Mouse (Mus musculus) embryonic facial prominence, embryonic 11.5 days (tissue): ENCODE data around the gene Pomt2. TPM values are rescaled to one million over a fixed set of nuclear protein-coding genes. Genes with fewer than 3 reads are reported as not detected.
"Not testable (repeated sequence)": the region's sequence is repeated elsewhere in the genome, so short reads cannot be mapped to it uniquely, and the experiment has no call there.

Experiments
- ATAC-seq: fragments of 200-750 bp; cut with Nextera tagmentation; replicated peaks from 2 replicates; pipeline ENCODE4 v1.8.0; 2017; ENCODE audit warnings: low read depth; ENCODE audit not compliant: insufficient number of reproducible peaks, low FRiP score, low TSS enrichment
- DNase-seq: peaks from one replicate; pipeline ENCODE4 v3.0.0-alpha.2; 2015; ENCODE audit warnings: low spot score
- H3K27ac ChIP-seq: fragments of 300-500 bp; sonication (generic); replicated peaks from 2 replicates; pipeline ENCODE4 v1.5.1; 2014; ENCODE audit warnings: mild to moderate bottlenecking, low read depth, low read length, control low read depth
- H3K27me3 ChIP-seq: fragments of 300-500 bp; sonication (generic); 2 replicates; pipeline ENCODE4 v1.6.1; 2014; ENCODE audit warnings: mild to moderate bottlenecking, low read length, moderate library complexity, mixed read lengths; ENCODE audit not compliant: control insufficient read depth, insufficient read depth
- H3K36me3 ChIP-seq: fragments of 300-500 bp; sonication (generic); replicated peaks from 2 replicates; pipeline ENCODE4 v1.6.1; 2014; ENCODE audit warnings: low read depth, mild to moderate bottlenecking, low read length, moderate library complexity, mixed read lengths; ENCODE audit not compliant: control insufficient read depth, insufficient read depth
- H3K4me1 ChIP-seq: fragments of 300-500 bp; sonication (generic); 2 replicates; pipeline ENCODE4 v1.6.1; 2014; ENCODE audit warnings: low read length, mixed read lengths; ENCODE audit not compliant: control insufficient read depth, insufficient read depth
- H3K4me2 ChIP-seq: fragments of 300-500 bp; sonication (generic); 2 replicates; pipeline ENCODE4 v1.6.1; 2014; ENCODE audit warnings: low read depth, mild to moderate bottlenecking, control low read depth, low read length, moderate library complexity
- H3K4me3 ChIP-seq: fragments of 300-500 bp; sonication (generic); 2 replicates; pipeline ENCODE4 v1.5.1; 2014; ENCODE audit warnings: low read depth, low read length, control low read depth
- H3K9ac ChIP-seq: fragments of 300-500 bp; sonication (generic); replicated peaks from 2 replicates; pipeline ENCODE4 v1.6.1; 2014; ENCODE audit warnings: mild to moderate bottlenecking, control low read depth, low read length
- H3K9me3 ChIP-seq: fragments of 300-500 bp; sonication (generic); replicated peaks from 2 replicates; pipeline ENCODE4 v1.6.1; 2016; ENCODE audit warnings: mild to moderate bottlenecking, low read length, inconsistent platforms, mixed read lengths; ENCODE audit not compliant: control insufficient read depth
- WGBS: fragments of 180-500 bp; shearing (Covaris S2); extraction: QIAGEN DNeasy Blood & Tissue Kit; methylation state at CpG from one replicate; pipeline ENCODE4 v1.1.7; 2014; 5-methylcytosine and 5-hydroxymethylcytosine counted together
- polyA plus RNA-seq: library from polyadenylated mRNA; unstranded; fragments of >200 nt; fragmentation: Nextera tagmentation; extraction: Ambion mirVana; gene quantifications from 2 replicates; pipeline ENCODE4 v1.2.1, GENCODE M21; 2014

The Pomt2 gene
- polyA plus RNA-seq, 1 experiment from 2014 or later, result 14.3 TPM

GRCm38 (mm10) chr12:87158099-87158498 lies 10.3 kb upstream of the Pomt2 start:
- no peak overlapping the region for H3K4me3 ChIP-seq
- H3K4me2 ChIP-seq, result no peak overlapping the region
- no peak overlapping the region for H3K27ac ChIP-seq
- no peaks in the 10 kb centered on the region for H3K36me3 ChIP-seq
- ATAC-seq (no peak), DNase-seq (no peak)
- no peak overlapping the region for H3K9ac ChIP-seq
- H3K27me3 ChIP-seq, result no peaks in the 10 kb centered on the region
- H3K9me3 ChIP-seq, result no peaks in the 10 kb centered on the region
- H3K4me1 ChIP-seq, result no peaks in the 10 kb centered on the region
- WGBS, result 69% methylated on average over 7 of the region's 7 CpGs

- DNase-seq (no peak), ATAC-seq (no peak)
- Histone ChIP-seq H3K36me3 (no peaks in the 10 kb centered on the region), H3K27ac (no peak overlapping the region), H3K4me1 (no peaks in the 10 kb centered on the region), H3K9me3 (no peaks in the 10 kb centered on the region), H3K4me2 (no peak overlapping the region), H3K9ac (no peak overlapping the region), H3K27me3 (no peaks in the 10 kb centered on the region), H3K4me3 (no peak overlapping the region)
- 44% methylated on average over 4 of the region's 4 CpGs for whole genome bisulfite sequencing
These were observed 9.6 kb upstream of the Pomt2 start for GRCm38 (mm10) chr12:87157361-87157760.

GRCm38 (mm10) chr12:87154448-87154847 lies 6.7 kb upstream of the Pomt2 start:
- H3K4me3 ChIP-seq, DNase-seq, H3K27me3 ChIP-seq, H3K27ac ChIP-seq, H3K36me3 ChIP-seq, H3K9ac ChIP-seq, H3K9me3 ChIP-seq, H3K4me1 ChIP-seq, ATAC-seq, H3K4me2 ChIP-seq: not testable (repeated sequence)
- WGBS, result 91% methylated on average over 4 of the region's 4 CpGs

GRCm38 (mm10) chr12:87149471-87149870 lies 1.7 kb upstream of the Pomt2 start:
- no peak overlapping the region for H3K9ac ChIP-seq
- H3K9me3 ChIP-seq, result no peaks in the 10 kb centered on the region
- H3K36me3 ChIP-seq, result no peaks in the 10 kb centered on the region
- H3K4me1 ChIP-seq, result no peaks in the 10 kb centered on the region
- no peak for ATAC-seq
- no peak overlapping the region for H3K4me3 ChIP-seq
- no peak overlapping the region for H3K27ac ChIP-seq
- no peaks in the 10 kb centered on the region for H3K27me3 ChIP-seq
- no peak overlapping the region for H3K4me2 ChIP-seq
- DNase-seq, result no peak
- 96% methylated on average over 5 of the region's 5 CpGs for WGBS

- 18% methylated on average over 15 of the region's 15 CpGs for WGBS
These were observed 368 bp upstream of the Pomt2 start for GRCm38 (mm10) chr12:87148136-87148535.

GRCm38 (mm10) chr12:87146966-87147365 lies 802 bp downstream of the Pomt2 start, which contains the start of gene Gstz1:
Gene Gstz1, plus strand, starts transcription at chr12:87147165.
- H3K9ac ChIP-seq, result peak within 1 kb of the TSS; percentile 85
- peak; percentile 93 for DNase-seq
- H3K4me1 ChIP-seq, result no peaks in the 10 kb centered on the region
- under 1% methylated on average over 27 of the region's 27 CpGs for WGBS
- H3K27me3 ChIP-seq, result no peaks in the 10 kb centered on the region
- peak; percentile 87 for ATAC-seq
- H3K9me3 ChIP-seq, result no peaks in the 10 kb centered on the region
- H3K36me3 ChIP-seq, result no peaks in the 10 kb centered on the region
- H3K4me3 ChIP-seq, result peak within 1 kb of the TSS; percentile 75
- peak within 1 kb of the TSS; percentile 94 for H3K27ac ChIP-seq
- peak within 1 kb of the TSS; percentile 66 for H3K4me2 ChIP-seq

More at GRCm38 (mm10) chr12:87148136-87148535, 368 bp upstream of the Pomt2 start:
- no peak for ATAC-seq
- Histone ChIP-seq H3K4me1 (no peaks in the 10 kb centered on the region), H3K9me3 (no peaks in the 10 kb centered on the region), H3K9ac (peak overlapping the region; percentile 85), H3K36me3 (no peaks in the 10 kb centered on the region), H3K4me2 (peak overlapping the region; percentile 66), H3K4me3 (peak overlapping the region; percentile 75), H3K27ac (peak overlapping the region; percentile 94), H3K27me3 (no peaks in the 10 kb centered on the region)
- peak; percentile 36 for DNase-seq

- Histone ChIP-seq H3K9me3 (no peaks in the 10 kb centered on the region), H3K4me3 (no peak overlapping the region), H3K4me2 (no peak overlapping the region), H3K9ac (no peak overlapping the region), H3K27me3 (no peaks in the 10 kb centered on the region), H3K27ac (no peak overlapping the region), H3K4me1 (no peaks in the 10 kb centered on the region), H3K36me3 (no peaks in the 10 kb centered on the region)
- WGBS, result 75% methylated on average over 2 of the region's 2 CpGs
- ATAC-seq, result no peak
- no peak for DNase-seq
These were observed 5.6 kb downstream of the Pomt2 start for GRCm38 (mm10) chr12:87142156-87142555.

GRCm38 (mm10) chr12:87138768-87139167 lies 9.0 kb downstream of the Pomt2 start:
- ATAC-seq (no peak), DNase-seq (no peak)
- no peaks in the 10 kb centered on the region for H3K36me3 ChIP-seq
- no peak overlapping the region for H3K4me2 ChIP-seq
- H3K9ac ChIP-seq, result no peak overlapping the region
- no peak overlapping the region for H3K27ac ChIP-seq
- no peaks in the 10 kb centered on the region for H3K27me3 ChIP-seq
- H3K4me3 ChIP-seq, result no peak overlapping the region
- H3K9me3 ChIP-seq, result no peaks in the 10 kb centered on the region
- 46% methylated on average over 2 of the region's 2 CpGs for WGBS
- no peaks in the 10 kb centered on the region for H3K4me1 ChIP-seq
